Mouse (Mus musculus): Measurements from ENCODE around the gene Gorasp1.

The Gorasp1 gene

GRCm38 (mm10) chr9:119926497-119926896, 10.9 kb downstream of the Gorasp1 start:
- no peak for DNase-seq (ENCODE audit: low spot score in 2 of 2)

DNA sequence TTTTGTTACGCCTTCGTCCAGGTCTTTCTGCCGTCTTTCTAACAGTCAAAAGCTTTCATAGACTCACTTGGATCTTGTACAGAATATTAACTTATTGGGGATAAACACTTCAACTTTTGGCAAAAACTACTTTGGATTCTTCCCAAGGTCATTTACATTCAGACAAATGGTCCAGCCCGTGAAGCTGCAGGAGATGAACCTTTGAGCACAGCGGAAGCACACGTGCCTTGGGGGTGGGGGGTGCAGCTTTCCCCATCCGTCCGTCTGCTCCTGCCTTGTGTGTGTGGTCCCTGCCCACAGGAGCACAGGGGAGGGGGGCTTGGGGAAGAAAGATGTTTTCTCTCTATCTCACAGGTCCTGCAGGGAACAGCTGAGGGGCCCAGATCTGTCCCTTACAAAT, 11.6 kb downstream of the Gorasp1 start:
- DNase-seq (ENCODE audit: low spot score in 2 of 2), result no peak

DNA sequence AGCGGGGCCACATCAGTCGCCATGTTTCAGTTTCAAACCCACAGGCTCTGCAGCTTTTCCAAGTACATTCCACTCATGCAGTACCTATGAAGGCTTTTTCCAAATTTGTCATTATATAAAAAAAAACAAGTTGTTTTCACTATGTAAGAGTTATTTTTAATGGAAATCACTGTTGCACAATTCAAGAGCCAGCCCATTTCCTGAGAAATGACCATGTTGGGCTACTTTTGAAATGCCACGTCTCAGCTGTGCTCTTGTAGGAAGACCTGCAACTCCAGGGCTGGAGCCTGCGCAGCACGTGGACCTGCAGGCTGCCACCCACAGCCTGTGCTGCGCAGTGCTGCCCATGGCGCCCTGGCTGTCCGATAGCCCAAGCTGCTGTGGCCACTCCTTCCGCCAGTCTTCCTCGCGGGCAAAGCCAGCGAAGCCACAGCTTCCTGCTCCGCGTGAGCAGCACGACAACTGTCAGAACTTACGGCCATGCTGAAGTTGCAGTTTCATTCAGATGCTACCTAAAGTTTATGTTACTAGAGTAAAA, 12.2 kb downstream of the Gorasp1 start:
- DNase-seq (ENCODE audit: low spot score in 2 of 2), result no peak

- no peak for DNase-seq (ENCODE audit: low spot score in 2 of 2)
Observed at GRCm38 (mm10) chr9:119923462-119923861, 13.9 kb downstream of the Gorasp1 start.

GRCm38 (mm10) chr9:119919858-119920257, 17.5 kb downstream of the Gorasp1 start:
- DNase-seq (ENCODE audit: low spot score in 2 of 2), result no peak

DNA sequence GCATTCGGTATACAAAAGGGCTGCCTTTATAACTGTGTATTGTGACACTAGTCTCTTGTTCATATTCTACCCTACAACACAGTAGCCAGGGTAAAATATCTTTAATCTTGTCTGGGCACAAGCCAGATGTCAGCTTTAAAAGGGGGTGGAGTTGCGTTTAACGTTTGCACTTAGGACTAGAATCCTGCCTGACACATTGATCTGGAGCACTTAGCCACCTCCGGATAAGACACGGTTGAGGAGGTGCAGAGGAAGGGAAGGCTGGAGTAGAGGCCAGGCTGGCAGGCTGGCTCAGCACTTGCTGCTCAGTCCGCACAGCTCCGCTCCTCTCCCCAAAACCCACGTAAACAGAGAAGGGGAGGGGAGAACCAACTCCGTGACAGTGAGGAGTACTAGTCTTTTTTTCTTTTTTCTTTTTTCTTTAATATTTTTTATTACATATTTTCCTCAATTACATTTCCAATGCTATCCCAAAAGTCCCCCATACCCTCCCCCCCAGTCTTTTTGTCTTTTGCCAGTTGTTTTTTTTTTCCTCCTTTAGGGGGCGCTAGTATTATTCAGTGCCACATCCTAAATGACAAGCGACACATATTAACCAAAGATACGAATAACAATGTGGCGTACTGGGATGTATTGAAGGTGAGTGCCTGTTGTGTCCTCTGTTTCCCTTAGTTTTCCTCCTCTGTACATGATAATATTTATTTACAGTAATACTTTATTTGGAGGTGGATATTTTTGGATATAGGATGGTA, 24.1 kb downstream of the Gorasp1 start:
- no peak for DNase-seq (ENCODE audit: low spot score in 2 of 2)

GRCm38 (mm10) chr9:119909931-119910330, 27.4 kb downstream of the Gorasp1 start:
- DNase-seq (ENCODE audit: low spot score in 2 of 2), result no peak

GRCm38 (mm10) chr9:119908708-119909107, 28.7 kb downstream of the Gorasp1 start:
- DNase-seq (ENCODE audit: low spot score in 2 of 2), result no peak

DNA sequence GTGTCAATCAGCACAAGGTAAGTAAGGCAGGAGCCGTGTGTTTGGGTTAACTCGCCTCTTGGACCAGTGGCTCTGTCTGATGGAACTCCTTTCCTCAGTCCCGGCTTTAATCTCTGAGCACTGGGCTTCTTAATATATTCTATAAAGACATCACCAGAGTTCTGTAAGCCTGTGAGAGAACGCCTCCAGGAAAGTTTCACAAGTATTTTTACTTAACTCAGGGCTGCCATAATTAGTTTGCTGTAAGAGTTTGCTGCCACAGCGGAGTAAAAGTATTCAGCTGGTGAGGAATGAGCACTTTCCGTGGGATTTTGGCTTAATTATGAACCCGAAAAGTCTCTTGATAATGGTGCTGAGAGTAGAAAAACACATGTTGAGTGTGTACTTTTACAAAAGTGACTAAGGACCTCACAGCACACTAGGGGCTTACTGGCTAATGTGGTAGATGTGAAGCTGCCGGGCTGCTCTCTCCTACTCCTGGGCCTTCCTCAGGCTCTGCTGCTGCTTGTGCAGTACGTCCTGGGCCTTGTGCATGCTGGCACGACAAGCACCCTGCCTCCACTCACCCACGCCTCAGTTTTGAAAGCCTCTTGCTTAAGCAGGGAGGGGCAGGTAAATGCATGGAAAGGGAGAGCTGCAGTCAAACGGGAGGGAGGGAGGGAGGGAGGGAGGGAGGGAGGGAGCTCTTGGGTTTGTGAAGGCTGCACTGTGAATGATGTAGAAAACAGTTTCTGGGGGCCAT, 34.8 kb downstream of the Gorasp1 start:
- no peak for DNase-seq (ENCODE audit: low spot score in 2 of 2)

DNA sequence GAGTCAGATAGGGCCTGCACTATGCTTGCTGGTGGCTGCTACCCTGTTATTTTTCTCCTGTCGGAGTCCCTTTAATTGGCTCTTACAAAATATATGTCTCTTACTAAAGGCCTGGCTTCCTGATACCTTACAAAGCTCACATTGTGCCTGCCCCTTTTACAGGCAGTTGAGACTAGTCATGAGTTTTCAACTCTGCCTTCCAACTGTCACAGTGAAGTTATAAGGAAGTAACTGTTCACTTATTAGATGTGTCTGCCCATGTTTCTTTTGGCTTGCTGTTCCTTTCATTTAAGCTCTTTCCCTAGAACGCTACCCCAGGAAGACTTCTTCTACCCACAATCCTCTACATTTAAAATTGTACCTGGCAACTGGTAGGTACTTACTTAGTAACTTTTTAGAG, 37.9 kb downstream of the Gorasp1 start:
- no peak for DNase-seq (ENCODE audit: low spot score in 2 of 2)

DNA sequence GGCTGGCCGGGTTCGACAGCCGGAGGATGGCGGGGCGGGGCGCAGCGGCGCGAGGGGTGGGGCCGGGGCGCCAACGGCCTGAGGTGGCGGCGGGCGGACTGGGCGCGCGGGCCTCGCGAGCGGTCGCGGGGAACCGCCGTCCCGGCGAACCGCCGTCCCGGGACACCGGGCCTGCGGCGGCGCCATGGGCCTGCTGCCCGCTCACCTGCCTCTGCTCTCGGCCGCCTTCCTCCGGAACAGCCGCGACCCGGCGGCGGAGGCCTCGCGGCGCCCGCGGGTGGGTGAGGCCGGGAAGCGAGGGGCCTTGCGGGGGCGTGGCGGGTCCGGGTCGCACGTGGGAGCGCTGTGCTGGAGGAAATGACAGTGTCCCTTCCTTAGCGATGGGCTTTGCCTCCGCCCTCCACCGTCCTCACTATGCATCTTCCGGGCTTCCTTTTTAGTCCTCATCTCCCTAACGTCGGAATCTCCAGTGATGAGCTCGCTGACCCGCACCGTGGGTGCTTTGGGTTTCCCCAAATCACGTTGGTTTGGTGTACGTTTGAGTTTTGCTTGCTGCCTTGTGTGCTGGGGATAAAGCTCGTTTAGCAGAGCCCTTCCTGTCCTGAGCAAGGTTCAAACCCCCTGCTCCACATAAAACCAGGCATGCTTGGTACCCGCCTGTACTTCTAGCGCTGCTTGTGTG, 42.2 kb downstream of the Gorasp1 start:
- peak in 1 of 2 experiments; percentile 51 for DNase-seq (ENCODE audit: low spot score in 2 of 2)

GRCm38 (mm10) chr9:119894339-119895009, 42.9 kb downstream of the Gorasp1 start, which contains the start of gene Wdr48:
Gene Wdr48 (plus strand): TSS chr9:119894878.
- peak; percentile 95 to 96 for DNase-seq (ENCODE audit: low spot score in 2 of 2)

DNA sequence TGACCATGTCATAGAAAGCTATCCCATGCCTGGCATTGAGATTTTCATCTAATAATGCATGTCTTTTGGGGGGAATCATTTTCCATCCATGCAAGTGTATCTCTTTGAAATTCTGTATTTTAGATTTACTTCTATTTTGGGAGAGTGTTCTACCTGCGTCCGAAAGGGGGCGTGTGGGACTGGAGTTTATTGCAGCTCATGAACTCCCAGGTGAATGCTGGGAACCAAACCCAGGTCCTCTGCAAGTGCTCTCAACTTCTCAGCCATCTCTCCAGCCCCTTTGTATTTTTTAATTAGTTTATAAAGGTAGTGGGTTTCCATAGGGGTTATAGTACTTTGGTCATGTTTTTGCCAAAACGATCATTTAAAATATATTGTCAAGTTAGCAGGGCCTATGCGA, 43.5 kb downstream of the Gorasp1 start:
- DNase-seq (ENCODE audit: low spot score in 2 of 2), result no peak

DNA sequence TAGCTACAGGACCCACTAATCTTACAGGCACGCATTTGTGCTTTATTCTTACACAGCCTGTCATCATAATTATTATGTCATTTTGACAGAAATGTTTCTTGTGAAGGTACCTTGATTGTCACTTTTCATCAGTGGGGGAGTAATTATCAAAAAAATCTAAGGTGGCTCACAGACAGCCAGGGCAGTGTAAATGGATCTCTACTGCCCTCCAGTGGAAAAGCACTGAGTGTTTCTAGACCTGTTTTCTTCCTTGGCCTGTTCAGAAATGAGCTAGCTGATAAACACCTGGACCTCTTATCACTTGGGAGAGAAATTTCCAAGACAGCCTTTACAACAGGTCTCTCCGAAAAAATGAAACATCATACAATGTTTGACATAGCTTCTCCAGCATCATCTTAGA, 46.7 kb downstream of the Gorasp1 start:
- no peak for DNase-seq (ENCODE audit: low spot score in 2 of 2)

GRCm38 (mm10) chr9:119889446-119889845, 47.9 kb downstream of the Gorasp1 start:
- DNase-seq (ENCODE audit: low spot score in 2 of 2), result no peak

DNA sequence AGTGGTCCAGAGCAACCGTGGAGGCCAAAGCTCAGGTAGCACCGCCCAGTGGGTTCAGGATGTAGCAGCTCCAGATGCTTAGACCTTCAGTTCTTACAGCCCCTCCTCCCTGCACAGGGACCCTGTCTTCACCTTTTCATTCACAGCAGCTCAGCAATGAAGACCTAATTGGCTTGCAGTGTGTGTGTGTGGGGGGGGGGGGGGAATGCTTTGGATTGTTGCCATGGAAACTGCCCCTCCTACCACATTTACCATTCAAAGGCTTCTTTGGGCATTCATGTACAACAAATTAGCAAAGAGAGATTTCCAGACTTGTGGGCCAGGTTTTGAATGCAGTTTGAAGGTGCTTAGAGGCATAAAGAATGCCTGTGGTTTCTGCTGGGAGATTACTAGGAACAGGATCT, 48.5 kb downstream of the Gorasp1 start:
- no peak for DNase-seq (ENCODE audit: low spot score in 2 of 2)

- DNase-seq (ENCODE audit: low spot score in 2 of 2), result no peak
Observed at GRCm38 (mm10) chr9:119887144-119887901, 50.0 kb downstream of the Gorasp1 start.
